Mouse (Mus musculus) left cerebral cortex, postnatal 25 days (tissue): ENCODE measurements around the gene Ccn2. TPM values are rescaled to one million over a fixed set of nuclear protein-coding genes. Genes with fewer than 3 reads are reported as not detected.

Experiments used
- DNase-seq, 2 experiments: peaks; one replicate each; pipeline ENCODE4 v3.0.0; 2022; ENCODE audit warnings: low spot score in 2 of 2, mixed read lengths in 1 of 2
- intact Hi-C: fragments of 180-260 bp; cut with DNase I; formaldehyde crosslinking; loops from one replicate; pipeline ENCODE4 v1.15.1; 2025
- total RNA-seq, 2 experiments: library from RNA; stranded (reverse); gene quantifications; 2 replicates each; pipeline ENCODE4 v1.2.3; 2021

Ccn2 gene
- total RNA-seq, 2 experiments from 2014 or later: 24.1 to 25.6 TPM

- intact Hi-C loops: no loop called here
- DNase-seq: no peak
Observed at GRCm38 (mm10) chr10:24636986-24637385, 41.7 kb downstream of the Ccn2 start.

DNA sequence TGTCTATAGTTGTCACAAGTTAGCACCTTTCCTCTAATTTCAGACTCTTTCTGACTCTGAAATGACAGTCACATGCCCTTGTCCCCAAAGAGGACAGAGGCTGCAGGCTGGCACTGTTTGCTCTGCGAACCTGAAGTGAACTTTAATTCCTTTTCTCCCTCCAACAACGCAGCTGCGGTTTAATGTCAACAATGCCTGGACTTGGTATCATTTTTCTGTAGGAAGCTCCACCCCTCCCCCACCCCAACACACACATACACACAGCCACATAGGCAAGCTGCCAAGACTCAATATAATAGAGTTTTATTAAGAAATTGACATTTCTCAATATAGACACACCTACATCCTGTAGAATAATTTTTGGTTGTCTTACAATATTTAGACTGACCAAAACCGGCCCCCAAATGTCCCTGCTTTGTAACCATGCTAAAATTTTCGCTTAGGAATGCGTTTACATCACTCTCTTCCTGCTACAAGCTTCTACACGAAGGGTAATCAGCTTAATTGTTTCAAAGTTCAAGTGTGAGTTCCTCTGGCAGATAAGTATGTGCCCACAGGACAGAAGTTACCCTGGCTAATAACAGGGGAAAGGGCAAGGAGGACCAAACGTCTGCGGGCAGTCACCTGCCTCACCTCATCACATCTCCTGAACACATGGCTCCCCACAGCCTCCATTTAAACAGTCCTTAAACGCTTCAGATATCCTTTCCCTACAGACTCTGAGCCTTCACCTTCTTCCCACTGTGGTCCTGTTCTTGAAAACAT is 43.2 kb downstream of the Ccn2 start:
- intact Hi-C loops: no loop called here

DNA sequence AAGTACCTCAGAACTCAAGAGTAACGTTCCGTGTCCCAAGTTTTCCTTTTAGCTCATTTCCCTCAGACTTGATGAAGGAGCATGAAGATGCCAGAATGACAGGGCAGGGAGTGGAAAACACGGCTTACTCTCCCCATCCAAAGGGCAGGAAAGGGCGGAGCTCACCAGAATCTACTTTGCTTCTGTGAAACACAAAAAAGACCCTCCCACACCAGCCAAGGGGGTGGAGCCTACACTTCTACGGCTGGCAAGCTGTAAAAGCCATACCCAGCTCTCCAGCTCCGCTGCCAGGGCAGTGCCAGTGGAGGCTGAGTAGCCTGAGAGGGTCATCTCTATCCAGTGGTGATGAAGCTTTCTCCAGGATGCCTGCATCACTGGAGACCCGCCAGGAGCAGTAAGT is 44.4 kb downstream of the Ccn2 start:
- DNase-seq: no peak
- intact Hi-C loops: no loop called here

More for the DNA sequence above, 43.2 kb downstream of the Ccn2 start:
- no peak for DNase-seq

- intact Hi-C loops: no loop called here
- no peak for DNase-seq
Observed at GRCm38 (mm10) chr10:24640186-24640875, 45.1 kb downstream of the Ccn2 start.

- intact Hi-C loops: no loop called here
- DNase-seq: no peak
Observed at GRCm38 (mm10) chr10:24641416-24642140, 46.3 kb downstream of the Ccn2 start.

DNA sequence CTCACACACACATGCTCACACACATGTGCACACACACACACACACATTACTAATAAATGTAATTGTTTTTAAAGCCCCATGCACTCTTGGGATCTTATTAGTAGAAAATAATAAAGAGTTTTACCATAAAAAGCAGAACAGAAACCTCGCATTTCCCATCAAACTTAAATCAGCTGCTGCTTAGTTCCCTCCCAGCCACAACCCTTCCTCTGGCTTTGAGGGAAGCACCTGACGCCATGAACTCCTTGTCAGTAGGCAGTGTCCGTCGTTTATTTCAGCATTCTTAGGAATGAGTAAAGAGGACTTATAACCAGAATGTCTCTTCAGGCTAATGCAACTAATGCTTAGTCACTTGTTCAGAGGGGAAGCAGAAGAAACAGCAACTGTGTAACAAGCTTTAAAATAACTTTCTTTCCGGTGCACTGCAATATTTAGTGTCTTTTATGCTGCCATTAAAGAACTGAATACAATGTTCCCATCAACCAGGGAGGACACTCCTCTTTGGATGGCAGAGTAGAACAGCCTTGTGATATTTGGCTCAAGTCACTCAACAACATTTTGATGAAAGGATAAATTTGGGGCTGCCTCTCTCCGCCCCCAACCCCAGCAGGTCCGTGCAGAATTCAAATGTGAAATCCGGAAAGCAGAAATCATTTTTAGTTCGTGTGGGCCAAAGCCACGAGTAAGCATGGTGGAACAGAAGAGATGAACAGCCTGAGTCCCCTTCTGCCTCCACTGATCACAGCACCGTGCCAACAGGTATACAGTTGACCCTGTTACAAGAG is 47.7 kb downstream of the Ccn2 start:
- intact Hi-C loops: no loop called here
- DNase-seq: peak in 1 of 2 experiments; percentile 61

GRCm38 (mm10) chr10:24645169-24645568 is 49.9 kb downstream of the Ccn2 start:
- no peak for DNase-seq
- intact Hi-C loops: no loop called here

Other genes starting within 250 kb of the Ccn2 start
- 1 to 10 TPM; 3.9 to 4.0 TPM for gene Enpp1, start 116.7 kb downstream of the Ccn2 start, total RNA-seq
- gene Enpp3, start 247.4 kb downstream of the Ccn2 start, total RNA-seq: 1 to 10 TPM in 1 of 2 experiments, under 1 TPM in 1; 0.71 to 1.1 TPM